Mouse (Mus musculus): ENCODE measurements around the gene Haspin. TPM values are rescaled to one million over a fixed set of nuclear protein-coding genes. Genes with fewer than 3 reads are reported as not detected.

The Haspin gene
- polyA plus RNA-seq, 1 experiment from 2014 or later = 7.3 TPM

- no peak for TF ChIP-seq CTCF (IDR thresholded peaks at IDR 0.05; ENCODE audit: low read depth)
- Histone ChIP-seq H3K36me3 (ENCODE audit: insufficient read depth, low read length) (no peaks in the 10 kb centered on the region), H3K27ac (no peak overlapping the region), H3K4me2 (ENCODE audit: low read length) (no peak overlapping the region), H3K4me1 (replicated peaks; ENCODE audit: insufficient read depth, low read length) (peaks cover 10% of the 10 kb centered on the region; the same call in 1 of the 2 replicates), H3K4me3 (replicated peaks; ENCODE audit: low read depth, low read length) (no peak overlapping the region), H3K9ac (ENCODE audit: low read depth, low read length) (no peak overlapping the region), H3K9me3 (replicated peaks; ENCODE audit: low read length) (no peaks in the 10 kb centered on the region), H3K27me3 (ENCODE audit: insufficient read depth, low read length) (no peaks in the 10 kb centered on the region)
- DNase-seq (ENCODE audit: low spot score) = no peak
- WGBS = 70% methylated on average over 5 of the region's 5 CpGs
- no peak for ATAC-seq (replicated peaks; ENCODE audit: low FRiP score, low read depth)
Observed at GRCm38 (mm10) chr11:73134222-73134621, 3.9 kb downstream of the Haspin start.

GRCm38 (mm10) chr11:73132999-73133398 is 5.1 kb downstream of the Haspin start:
- no peak overlapping the region for H3K4me2 ChIP-seq (ENCODE audit: low read length)
- 97% methylated on average over 6 of the region's 6 CpGs for WGBS
- no peak for ATAC-seq (replicated peaks; ENCODE audit: low FRiP score, low read depth)

GRCm38 (mm10) chr11:73131020-73131419 is 7.1 kb downstream of the Haspin start:
- DNase-seq (ENCODE audit: low spot score) (no peak), ATAC-seq (replicated peaks; ENCODE audit: low FRiP score, low read depth) (no peak)
- no peak overlapping the region for H3K4me3 ChIP-seq (replicated peaks; ENCODE audit: low read depth, low read length)
- H3K4me2 ChIP-seq (ENCODE audit: low read length) = no peak overlapping the region
- no peak overlapping the region for H3K27ac ChIP-seq
- H3K36me3 ChIP-seq (ENCODE audit: insufficient read depth, low read length) = no peaks in the 10 kb centered on the region
- no peaks in the 10 kb centered on the region for H3K9me3 ChIP-seq (replicated peaks; ENCODE audit: low read length)
- no peaks in the 10 kb centered on the region for H3K27me3 ChIP-seq (ENCODE audit: insufficient read depth, low read length)
- H3K9ac ChIP-seq (ENCODE audit: low read depth, low read length) = no peak overlapping the region
- WGBS = 76% methylated on average over 7 of the region's 7 CpGs
- 0 out of 2 replicates have a peak, but pooled peaks cover 3% of the 10 kb centered on the region for H3K4me1 ChIP-seq (replicated peaks; ENCODE audit: insufficient read depth, low read length)
- TF ChIP-seq CTCF (IDR thresholded peaks at IDR 0.05; ENCODE audit: low read depth) = peak; percentile 56

More at GRCm38 (mm10) chr11:73132999-73133398, 5.1 kb downstream of the Haspin start:
- H3K27me3 ChIP-seq (ENCODE audit: insufficient read depth, low read length) = no peaks in the 10 kb centered on the region
- no peaks in the 10 kb centered on the region for H3K9me3 ChIP-seq (replicated peaks; ENCODE audit: low read length)
- peaks cover 10% of the 10 kb centered on the region; the same call in 1 of the 2 replicates for H3K4me1 ChIP-seq (replicated peaks; ENCODE audit: insufficient read depth, low read length)
- H3K27ac ChIP-seq = no peak overlapping the region
- no peaks in the 10 kb centered on the region for H3K36me3 ChIP-seq (ENCODE audit: insufficient read depth, low read length)
- no peak for DNase-seq (ENCODE audit: low spot score)
- no peak overlapping the region for H3K4me3 ChIP-seq (replicated peaks; ENCODE audit: low read depth, low read length)
- TF ChIP-seq CTCF (IDR thresholded peaks at IDR 0.05; ENCODE audit: low read depth) = no peak
- H3K9ac ChIP-seq (ENCODE audit: low read depth, low read length) = no peak overlapping the region

GRCm38 (mm10) chr11:73126495-73126894 is 11.6 kb downstream of the Haspin start:
- H3K9ac ChIP-seq (ENCODE audit: low read depth, low read length) = no peak overlapping the region
- no peak overlapping the region for H3K27ac ChIP-seq
- no peak overlapping the region for H3K4me2 ChIP-seq (ENCODE audit: low read length)
- DNase-seq (ENCODE audit: low spot score) = no peak
- H3K4me1 ChIP-seq (replicated peaks; ENCODE audit: insufficient read depth, low read length) = no peaks in the 10 kb centered on the region
- H3K4me3 ChIP-seq (replicated peaks; ENCODE audit: low read depth, low read length) = no peak overlapping the region
- no peaks in the 10 kb centered on the region for H3K9me3 ChIP-seq (replicated peaks; ENCODE audit: low read length)
- 92% methylated on average over 6 of the region's 6 CpGs for WGBS
- H3K36me3 ChIP-seq (ENCODE audit: insufficient read depth, low read length) = no peaks in the 10 kb centered on the region
- ATAC-seq (replicated peaks; ENCODE audit: low FRiP score, low read depth) = no peak
- TF ChIP-seq CTCF (IDR thresholded peaks at IDR 0.05; ENCODE audit: low read depth) = no peak
- no peaks in the 10 kb centered on the region for H3K27me3 ChIP-seq (ENCODE audit: insufficient read depth, low read length)

- H3K9ac ChIP-seq (ENCODE audit: low read depth, low read length) = no peak overlapping the region
- H3K36me3 ChIP-seq (ENCODE audit: insufficient read depth, low read length) = no peaks in the 10 kb centered on the region
- H3K27me3 ChIP-seq (ENCODE audit: insufficient read depth, low read length) = no peaks in the 10 kb centered on the region
- TF ChIP-seq CTCF (IDR thresholded peaks at IDR 0.05; ENCODE audit: low read depth) = no peak
- H3K4me3 ChIP-seq (replicated peaks; ENCODE audit: low read depth, low read length) = no peak overlapping the region
- H3K27ac ChIP-seq = no peak overlapping the region
- 61% methylated on average over 6 of the region's 6 CpGs for WGBS
- H3K9me3 ChIP-seq (replicated peaks; ENCODE audit: low read length) = no peaks in the 10 kb centered on the region
- ATAC-seq (replicated peaks; ENCODE audit: low FRiP score, low read depth) (no peak), DNase-seq (ENCODE audit: low spot score) (no peak)
- no peak overlapping the region for H3K4me2 ChIP-seq (ENCODE audit: low read length)
- H3K4me1 ChIP-seq (replicated peaks; ENCODE audit: insufficient read depth, low read length) = no peaks in the 10 kb centered on the region
Observed at GRCm38 (mm10) chr11:73111414-73111813, 26.7 kb downstream of the Haspin start.

- WGBS = 79% methylated on average over 3 of the region's 3 CpGs
- Histone ChIP-seq H3K4me3 (replicated peaks; ENCODE audit: low read depth, low read length) (no peak overlapping the region), H3K36me3 (ENCODE audit: insufficient read depth, low read length) (no peaks in the 10 kb centered on the region), H3K27me3 (ENCODE audit: insufficient read depth, low read length) (no peaks in the 10 kb centered on the region), H3K4me1 (replicated peaks; ENCODE audit: insufficient read depth, low read length) (no peaks in the 10 kb centered on the region), H3K27ac (no peak overlapping the region), H3K4me2 (ENCODE audit: low read length) (no peak overlapping the region), H3K9me3 (replicated peaks; ENCODE audit: low read length) (no peaks in the 10 kb centered on the region), H3K9ac (ENCODE audit: low read depth, low read length) (no peak overlapping the region)
- no peak for TF ChIP-seq CTCF (IDR thresholded peaks at IDR 0.05; ENCODE audit: low read depth)
- no peak for DNase-seq (ENCODE audit: low spot score)
- no peak for ATAC-seq (replicated peaks; ENCODE audit: low FRiP score, low read depth)
Observed at GRCm38 (mm10) chr11:73109941-73110340, 28.2 kb downstream of the Haspin start.

All from kidney, postnatal 0 days (tissue).